Mouse (Mus musculus) embryonic facial prominence, embryonic 11.5 days (tissue): ENCODE measurements at regions not wholly inside any gene's neighbourhood (a gene's known extent, or its start where the extent isn't known, plus 50 kb on each side); places are given as distances from the start of the nearest gene placed in this dataset.

Experiments
- ATAC-seq: fragments of 200-750 bp; cut with Nextera tagmentation; replicated peaks from 2 replicates; pipeline ENCODE4 v1.8.0; 2017; ENCODE audit warnings: low read depth; ENCODE audit not compliant: insufficient number of reproducible peaks, low FRiP score, low TSS enrichment
- DNase-seq: peaks from one replicate; pipeline ENCODE4 v3.0.0-alpha.2; 2015; ENCODE audit warnings: low spot score
- H3K27ac ChIP-seq: fragments of 300-500 bp; sonication (generic); replicated peaks from 2 replicates; pipeline ENCODE4 v1.5.1; 2014; ENCODE audit warnings: mild to moderate bottlenecking, low read depth, low read length, control low read depth
- H3K27me3 ChIP-seq: fragments of 300-500 bp; sonication (generic); 2 replicates; pipeline ENCODE4 v1.6.1; 2014; ENCODE audit warnings: mild to moderate bottlenecking, low read length, moderate library complexity, mixed read lengths; ENCODE audit not compliant: control insufficient read depth, insufficient read depth
- H3K36me3 ChIP-seq: fragments of 300-500 bp; sonication (generic); replicated peaks from 2 replicates; pipeline ENCODE4 v1.6.1; 2014; ENCODE audit warnings: low read depth, mild to moderate bottlenecking, low read length, moderate library complexity, mixed read lengths; ENCODE audit not compliant: control insufficient read depth, insufficient read depth
- H3K4me1 ChIP-seq: fragments of 300-500 bp; sonication (generic); 2 replicates; pipeline ENCODE4 v1.6.1; 2014; ENCODE audit warnings: low read length, mixed read lengths; ENCODE audit not compliant: control insufficient read depth, insufficient read depth
- H3K4me2 ChIP-seq: fragments of 300-500 bp; sonication (generic); 2 replicates; pipeline ENCODE4 v1.6.1; 2014; ENCODE audit warnings: low read depth, mild to moderate bottlenecking, control low read depth, low read length, moderate library complexity
- H3K4me3 ChIP-seq: fragments of 300-500 bp; sonication (generic); 2 replicates; pipeline ENCODE4 v1.5.1; 2014; ENCODE audit warnings: low read depth, low read length, control low read depth
- H3K9ac ChIP-seq: fragments of 300-500 bp; sonication (generic); replicated peaks from 2 replicates; pipeline ENCODE4 v1.6.1; 2014; ENCODE audit warnings: mild to moderate bottlenecking, control low read depth, low read length
- H3K9me3 ChIP-seq: fragments of 300-500 bp; sonication (generic); replicated peaks from 2 replicates; pipeline ENCODE4 v1.6.1; 2016; ENCODE audit warnings: mild to moderate bottlenecking, low read length, inconsistent platforms, mixed read lengths; ENCODE audit not compliant: control insufficient read depth
- WGBS: fragments of 180-500 bp; shearing (Covaris S2); extraction: QIAGEN DNeasy Blood & Tissue Kit; methylation state at CpG from one replicate; pipeline ENCODE4 v1.1.7; 2014; 5-methylcytosine and 5-hydroxymethylcytosine counted together

GRCm38 (mm10) chr13:43852888-43853287 lies 68.3 kb downstream of the Cd83 start:
- 75% methylated on average over 1 of the region's 1 CpGs for WGBS
- no peak for DNase-seq
- no peak overlapping the region for H3K4me3 ChIP-seq
- no peaks in the 10 kb centered on the region for H3K9me3 ChIP-seq
- H3K27ac ChIP-seq: no peak overlapping the region
- H3K36me3 ChIP-seq: no peaks in the 10 kb centered on the region
- no peak for ATAC-seq
- H3K27me3 ChIP-seq: no peaks in the 10 kb centered on the region
- no peaks in the 10 kb centered on the region for H3K4me1 ChIP-seq
- H3K9ac ChIP-seq: no peak overlapping the region
- no peak overlapping the region for H3K4me2 ChIP-seq

GRCm38 (mm10) chr13:43854973-43855372 lies 70.4 kb downstream of the Cd83 start:
- no peak overlapping the region for H3K27ac ChIP-seq
- H3K4me3 ChIP-seq: no peak overlapping the region
- no peak for ATAC-seq
- no peaks in the 10 kb centered on the region for H3K9me3 ChIP-seq
- H3K4me2 ChIP-seq: no peak overlapping the region
- DNase-seq: no peak
- H3K27me3 ChIP-seq: no peaks in the 10 kb centered on the region
- H3K36me3 ChIP-seq: no peaks in the 10 kb centered on the region
- no peak overlapping the region for H3K9ac ChIP-seq
- WGBS: 95% methylated on average over 2 of the region's 2 CpGs
- H3K4me1 ChIP-seq: no peaks in the 10 kb centered on the region

DNA sequence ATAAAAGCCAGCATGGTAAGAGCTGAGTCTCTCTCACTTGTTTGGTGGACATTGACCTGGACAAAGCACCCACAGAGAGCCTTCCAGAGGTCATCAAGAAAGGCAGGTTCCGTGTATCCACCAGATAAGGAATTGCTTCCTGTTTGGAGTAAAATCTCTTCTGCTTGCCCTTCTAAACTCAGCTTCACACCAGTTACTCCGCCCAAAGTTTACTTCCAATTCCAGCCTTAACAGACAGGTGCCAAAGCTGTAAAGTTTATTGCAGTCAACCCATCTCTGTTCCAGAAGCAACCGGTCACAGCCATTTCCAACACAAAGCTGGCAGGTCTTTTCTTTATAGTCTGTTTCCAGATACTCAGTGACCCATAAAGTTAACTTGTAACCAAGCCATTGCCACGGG lies 76.4 kb downstream of the Cd83 start:
- Histone ChIP-seq H3K27ac (no peak overlapping the region), H3K4me1 (no peaks in the 10 kb centered on the region; the same call in 1 of the 2 replicates), H3K9me3 (no peaks in the 10 kb centered on the region), H3K4me3 (no peak overlapping the region), H3K4me2 (no peak overlapping the region), H3K27me3 (no peaks in the 10 kb centered on the region), H3K9ac (no peak overlapping the region), H3K36me3 (no peaks in the 10 kb centered on the region)
- DNase-seq (no peak), ATAC-seq (no peak)
- WGBS: 76% methylated on average over 4 of the region's 4 CpGs

DNA sequence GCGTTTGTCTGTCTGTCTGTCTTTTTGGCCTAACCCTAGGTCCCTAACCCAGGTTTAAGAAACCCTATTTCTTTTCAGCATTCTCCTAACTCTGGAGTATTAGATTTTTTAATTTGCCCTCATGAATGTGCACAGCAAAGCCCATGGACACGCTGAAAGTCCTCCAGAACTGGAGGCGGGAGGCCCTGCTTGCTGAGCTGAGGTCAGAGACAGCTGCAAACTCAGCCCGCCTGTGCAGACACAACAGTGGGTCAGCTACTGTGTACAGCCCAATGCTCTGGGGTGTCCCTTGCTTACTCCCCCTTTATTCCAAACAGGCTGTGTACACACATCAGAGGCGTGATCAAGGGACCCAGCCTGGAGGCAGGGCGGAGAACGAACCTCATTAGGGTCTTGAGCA lies 76.8 kb downstream of the Cd83 start:
- Histone ChIP-seq H3K27ac (no peak overlapping the region), H3K4me3 (no peak overlapping the region), H3K4me2 (no peak overlapping the region), H3K9ac (no peak overlapping the region), H3K36me3 (no peaks in the 10 kb centered on the region), H3K27me3 (no peaks in the 10 kb centered on the region), H3K4me1 (no peaks in the 10 kb centered on the region; the same call in 1 of the 2 replicates), H3K9me3 (no peaks in the 10 kb centered on the region)
- ATAC-seq (no peak), DNase-seq (no peak)
- 83% methylated on average over 7 of the region's 7 CpGs for WGBS

DNA sequence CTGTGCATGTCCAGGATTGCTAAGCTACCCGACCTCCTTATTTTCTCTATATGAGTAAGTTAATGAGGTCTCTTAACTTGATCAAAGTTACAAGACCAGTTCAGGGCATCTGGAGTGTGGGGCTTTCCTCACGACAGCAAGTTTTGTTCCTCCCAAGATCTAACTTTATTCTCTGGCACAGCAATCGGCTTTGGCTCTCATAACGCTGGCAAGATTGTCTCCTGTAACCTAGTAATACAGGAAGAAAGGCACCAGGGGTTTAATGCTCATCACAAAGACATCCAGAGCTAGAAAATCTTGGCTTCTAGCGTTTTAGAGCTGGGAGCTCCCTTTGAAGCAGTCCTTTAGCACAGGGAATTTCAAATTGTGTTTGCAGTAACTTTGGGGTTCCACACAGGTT lies 77.5 kb downstream of the Cd83 start:
- H3K4me1 ChIP-seq: no peaks in the 10 kb centered on the region; the same call in 1 of the 2 replicates
- H3K36me3 ChIP-seq: no peaks in the 10 kb centered on the region
- DNase-seq: no peak
- WGBS: 81% methylated on average over 5 of the region's 5 CpGs
- ATAC-seq: no peak
- no peak overlapping the region for H3K27ac ChIP-seq
- no peak overlapping the region for H3K4me2 ChIP-seq
- no peaks in the 10 kb centered on the region for H3K27me3 ChIP-seq
- H3K9me3 ChIP-seq: no peaks in the 10 kb centered on the region
- H3K4me3 ChIP-seq: no peak overlapping the region
- H3K9ac ChIP-seq: no peak overlapping the region

GRCm38 (mm10) chr13:43862586-43862985 lies 78.0 kb downstream of the Cd83 start:
- no peak overlapping the region for H3K4me3 ChIP-seq
- H3K9ac ChIP-seq: no peak overlapping the region
- H3K36me3 ChIP-seq: no peaks in the 10 kb centered on the region
- DNase-seq (no peak), ATAC-seq (no peak)
- H3K9me3 ChIP-seq: no peaks in the 10 kb centered on the region
- 82% methylated on average over 6 of the region's 6 CpGs for WGBS
- no peaks in the 10 kb centered on the region for H3K27me3 ChIP-seq
- H3K27ac ChIP-seq: no peak overlapping the region
- H3K4me2 ChIP-seq: no peak overlapping the region
- H3K4me1 ChIP-seq: no peaks in the 10 kb centered on the region; the same call in 1 of the 2 replicates

DNA sequence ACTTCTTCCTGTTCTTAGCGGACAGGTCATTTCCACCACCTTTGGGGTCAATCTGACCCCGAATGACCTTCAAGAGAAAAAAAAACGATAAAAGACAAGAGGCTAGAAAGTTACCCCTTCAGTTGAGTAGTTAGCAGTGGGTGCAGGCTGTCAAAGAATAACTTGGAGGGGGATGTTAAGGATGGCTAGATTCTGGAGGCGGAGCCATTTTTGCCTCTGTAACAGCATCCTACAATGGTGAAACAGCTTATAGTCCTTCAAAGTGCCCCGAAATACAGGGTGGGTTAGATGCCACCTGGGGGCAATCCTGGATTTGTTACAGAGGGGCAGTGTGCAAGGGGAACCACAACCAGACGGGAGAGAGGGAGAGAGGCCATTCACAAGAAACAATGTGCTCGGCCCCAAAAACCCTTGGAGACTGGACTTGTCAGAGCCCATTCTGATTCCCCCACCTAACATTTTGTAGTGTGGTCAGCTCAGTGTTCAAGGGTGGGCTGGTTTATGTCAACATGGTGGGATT lies 79.1 kb downstream of the Cd83 start:
- no peak overlapping the region for H3K27ac ChIP-seq
- DNase-seq (no peak), ATAC-seq (no peak)
- H3K4me2 ChIP-seq: no peak overlapping the region
- H3K27me3 ChIP-seq: no peaks in the 10 kb centered on the region
- no peaks in the 10 kb centered on the region for H3K9me3 ChIP-seq
- H3K4me3 ChIP-seq: no peak overlapping the region
- H3K36me3 ChIP-seq: no peaks in the 10 kb centered on the region
- H3K4me1 ChIP-seq: no peaks in the 10 kb centered on the region; the same call in 1 of the 2 replicates
- H3K9ac ChIP-seq: no peak overlapping the region
- 70% methylated on average over 7 of the region's 7 CpGs for WGBS

DNA sequence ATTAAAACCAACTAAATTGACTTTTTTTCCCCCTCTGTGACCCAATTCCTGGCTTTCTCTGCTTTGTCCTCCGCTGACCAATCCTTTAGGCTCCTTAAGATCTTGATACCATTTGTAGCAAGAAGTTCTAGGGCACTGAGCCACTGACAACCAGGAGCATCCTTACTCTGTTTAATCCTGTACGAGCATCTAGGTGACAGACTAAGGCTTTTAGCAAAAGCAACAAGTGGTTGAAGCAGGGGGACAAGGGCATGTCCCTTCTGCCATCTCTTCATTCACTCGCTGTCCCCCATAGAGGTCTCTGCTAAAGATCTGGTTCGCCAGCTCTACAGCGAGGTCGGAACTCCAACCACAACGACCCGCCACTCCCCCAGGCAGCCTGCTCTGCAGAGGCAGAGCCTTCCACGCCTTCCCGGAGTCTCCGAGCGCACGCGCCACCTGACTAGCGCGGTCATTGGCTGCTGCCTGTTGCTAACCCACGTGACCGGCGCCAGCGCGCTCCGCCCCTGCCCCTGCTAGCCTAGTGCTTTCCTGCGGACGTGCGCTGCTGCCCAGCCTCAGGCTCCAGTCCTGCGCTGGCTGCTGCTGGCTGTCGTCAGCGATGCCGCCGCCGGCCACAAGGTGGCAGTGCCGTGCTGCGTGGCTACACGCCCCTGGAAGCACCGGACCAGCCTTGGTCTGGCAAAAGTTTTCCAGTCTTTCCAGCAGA lies 79.7 kb downstream of the Cd83 start:
- Histone ChIP-seq H3K36me3 (no peaks in the 10 kb centered on the region), H3K9ac (peak overlapping the region; percentile 49), H3K4me2 (peak overlapping the region; percentile 57), H3K4me1 (no peaks in the 10 kb centered on the region; the same call in 1 of the 2 replicates), H3K27ac (0 out of 2 replicates have a peak overlapping the region, but pooled peaks have one; percentile 67), H3K9me3 (no peaks in the 10 kb centered on the region), H3K4me3 (peak overlapping the region; percentile 26; the same call in 1 of the 2 replicates), H3K27me3 (no peaks in the 10 kb centered on the region)
- peak; percentile 99 for DNase-seq
- peak; percentile 98 for ATAC-seq
- WGBS: 1% methylated on average over 35 of the region's 35 CpGs
